10 mouse cellular contexts compared by ENCODE assay signal in the genomic region with DNA sequence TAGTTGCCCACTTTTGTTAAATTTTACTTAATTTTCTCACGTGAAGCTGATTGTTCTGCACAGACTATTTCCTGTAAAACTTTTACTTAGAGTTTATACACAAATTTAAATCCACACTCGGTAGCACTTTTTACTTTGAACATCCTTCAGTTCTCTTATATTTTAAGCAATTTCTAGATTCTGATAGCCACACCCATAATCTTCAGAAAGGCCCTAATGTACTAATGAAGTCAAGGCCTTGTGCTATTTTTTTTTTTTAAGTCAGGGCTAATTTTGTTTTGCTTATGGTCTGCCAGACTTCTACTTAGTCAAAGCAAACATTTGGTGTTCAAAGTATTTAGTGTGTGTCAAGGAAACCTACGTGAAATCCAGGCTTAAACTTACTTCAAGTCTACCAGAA. TPM values are rescaled to one million over a fixed set of nuclear protein-coding genes. Genes with fewer than 3 reads are reported as not detected.
DNase-seq lines count a peak whose midpoint lies in the region; ATAC-seq and TF ChIP-seq lines count a peak whose summit lies in the region.
"Had no signal": no experiment of that assay in that cellular context is flagged by ENCODE, and none has a peak within 500 bp of the region (broad histone marks: within the 10 kb centered on the region; RNA-seq: fewer than 3 reads in every experiment).

No protein-coding gene starts in this region.

- 66% methylated on average over 3 of the region's 3 CpGs for WGBS in heart, embryonic 10.5 days
- WGBS in liver, embryonic 14.5 days (ENCODE audit: insufficient replicate concordance): 66% methylated on average over 3 of the region's 3 CpGs
- WGBS in liver, embryonic 11.5 days: 70% methylated on average over 3 of the region's 3 CpGs
- 59% methylated on average over 3 of the region's 3 CpGs for WGBS in midbrain, embryonic 12.5 days

- peak overlapping the region; percentile 96 for H3K27ac ChIP-seq in heart, embryonic 10.5 days
- H3K27ac ChIP-seq in liver, embryonic 14.5 days: no peak overlapping the region
- no peak overlapping the region; the same call in 1 of the 2 replicates for H3K27ac ChIP-seq in liver, embryonic 11.5 days (ENCODE audit: low read depth, low read length)
- peak overlapping the region; percentile 93 for H3K27ac ChIP-seq in midbrain, embryonic 12.5 days (replicated peaks)

- no peaks in the 10 kb centered on the region for H3K36me3 ChIP-seq in heart, embryonic 10.5 days
- no peaks in the 10 kb centered on the region for H3K36me3 ChIP-seq in liver, embryonic 14.5 days (replicated peaks; ENCODE audit: control insufficient read depth, insufficient read depth, low read depth)
- no peaks in the 10 kb centered on the region for H3K36me3 ChIP-seq in liver, embryonic 11.5 days (ENCODE audit: control insufficient read depth, insufficient read depth, low read length)
- no peaks in the 10 kb centered on the region for H3K36me3 ChIP-seq in midbrain, embryonic 12.5 days

- no peak overlapping the region for H3K9ac ChIP-seq in liver, embryonic 14.5 days (replicated peaks)
- no peak overlapping the region for H3K9ac ChIP-seq in liver, embryonic 11.5 days (ENCODE audit: low read depth, low read length)
- no peak overlapping the region for H3K9ac ChIP-seq in midbrain, embryonic 12.5 days (replicated peaks)

- no peak for ATAC-seq in liver, embryonic 14.5 days (ENCODE audit: insufficient read depth)
- no peak for ATAC-seq in liver, embryonic 11.5 days (replicated peaks; ENCODE audit: low FRiP score)
- no peak for ATAC-seq in midbrain, embryonic 12.5 days (ENCODE audit: low FRiP score, low read depth)

- no peaks in the 10 kb centered on the region for H3K9me3 ChIP-seq in heart, embryonic 10.5 days
- no peaks in the 10 kb centered on the region for H3K9me3 ChIP-seq in liver, embryonic 14.5 days (ENCODE audit: control insufficient read depth, low read length)
- no peaks in the 10 kb centered on the region for H3K9me3 ChIP-seq in liver, embryonic 11.5 days (ENCODE audit: control insufficient read depth, low read length)
- H3K9me3 ChIP-seq in midbrain, embryonic 12.5 days: no peaks in the 10 kb centered on the region

- no peaks in the 10 kb centered on the region for H3K4me1 ChIP-seq in heart, embryonic 10.5 days
- H3K4me1 ChIP-seq in liver, embryonic 14.5 days (replicated peaks; ENCODE audit: control insufficient read depth in 2 of 2, insufficient read depth in 2 of 2, low read length in 1 of 2): peaks cover 3% of the 10 kb centered on the region in 2 experiments; a peak in 2 of 4 replicates
- no peaks in the 10 kb centered on the region for H3K4me1 ChIP-seq in liver, embryonic 11.5 days (replicated peaks; ENCODE audit: control insufficient read depth, insufficient read depth, low read length)
- peaks cover 9% of the 10 kb centered on the region; the same call in 1 of the 2 replicates for H3K4me1 ChIP-seq in midbrain, embryonic 12.5 days

- H3K4me3 ChIP-seq in heart, embryonic 10.5 days: no peak overlapping the region
- H3K4me3 ChIP-seq in liver, embryonic 14.5 days (ENCODE audit: insufficient read depth in 1 of 2, low read depth in 2 of 2, low read length in 2 of 2): no peak overlapping the region
- H3K4me3 ChIP-seq in liver, embryonic 11.5 days (ENCODE audit: low read depth, low read length): no peak overlapping the region
- no peak overlapping the region for H3K4me3 ChIP-seq in midbrain, embryonic 12.5 days

- TF ChIP-seq CTCF in liver, embryonic 14.5 days (IDR thresholded peaks at IDR 0.05; ENCODE audit: low read depth): no peak

- no peaks in the 10 kb centered on the region for H3K27me3 ChIP-seq in heart, embryonic 10.5 days (ENCODE audit: insufficient read depth, poor library complexity, severe bottlenecking)
- H3K27me3 ChIP-seq in liver, embryonic 14.5 days (ENCODE audit: control insufficient read depth, insufficient read depth, low read length): no peaks in the 10 kb centered on the region
- H3K27me3 ChIP-seq in liver, embryonic 11.5 days (replicated peaks; ENCODE audit: control insufficient read depth, insufficient read depth, low read length): no peaks in the 10 kb centered on the region
- H3K27me3 ChIP-seq in midbrain, embryonic 12.5 days: no peaks in the 10 kb centered on the region
- H3K27me3 ChIP-seq: CH12.LX had no signal

- no peak for TF ChIP-seq EP300 in liver, embryonic 14.5 days (IDR thresholded peaks at IDR 0.05; ENCODE audit: low read depth)

- H3K4me2 ChIP-seq in liver, embryonic 14.5 days (ENCODE audit: low read depth): peak overlapping the region; percentile 66; the same call in 1 of the 2 replicates
- no peak overlapping the region for H3K4me2 ChIP-seq in liver, embryonic 11.5 days
- no peak overlapping the region for H3K4me2 ChIP-seq in midbrain, embryonic 12.5 days (replicated peaks)

- no peak for DNase-seq in heart, embryonic 10.5 days (ENCODE audit: low spot score)
- DNase-seq in heart, postnatal 4 days: no peak
- no peak for DNase-seq in liver, embryonic 14.5 days (ENCODE audit: low read depth in 3 of 3, low spot score in 3 of 3)
- DNase-seq in liver, embryonic 11.5 days (ENCODE audit: low spot score): no peak
- peak; percentile 2 for DNase-seq in MEL-GATA-1-ER (ENCODE audit: extremely low read depth, low read depth)
- DNase-seq in ovary, postnatal 10 days (ENCODE audit: low spot score): no peak
- no peak for DNase-seq in layer of hippocampus, adult 8-10 months (ENCODE audit: low spot score in 2 of 2)
- DNase-seq: right cerebral cortex, postnatal 14 days had no signal

RNA-seq across cellular contexts. Expression of a gene that starts 1.7 kb away (rescaled TPM):
- polyA plus RNA-seq in heart, embryonic 10.5 days (2016; fragmentation: Nextera tagmentation; extraction: Ambion mirVana): 32.5 and 39.5 TPM in 2 replicates
- 100 to 1,000 TPM; 102 to 105 TPM for total RNA-seq in heart, postnatal 4 days (2021)
- 0.23 and 0.40 TPM in 2 replicates for polyA plus RNA-seq in liver, embryonic 14.5 days (2012; rRNA removed)
- 2.2 and 2.8 TPM in 2 replicates for polyA plus RNA-seq in liver, embryonic 14.5 days (2014; fragmentation: Nextera tagmentation; extraction: Ambion mirVana)
- 6.6 and 7.6 TPM in 2 replicates for polyA plus RNA-seq in liver, embryonic 11.5 days (2014; fragmentation: Nextera tagmentation; extraction: Ambion mirVana)
- polyA plus RNA-seq in midbrain, embryonic 12.5 days (2016; fragmentation: Nextera tagmentation; extraction: Ambion mirVana): 76.8 and 80.8 TPM in 2 replicates
- 100 to 1,000 TPM; 253 to 310 (median 284) TPM for total RNA-seq in layer of hippocampus, adult 8-10 months (2022)

Comparison
In these comparisons a context has a peak if more than half of its experiments do, and no peak if none do; other contexts are left out.
1. H3K27ac ChIP-seq: peak in heart, embryonic 10.5 days (single experiment) and midbrain, embryonic 12.5 days (single experiment); none in liver, embryonic 14.5 days (single experiment) and liver, embryonic 11.5 days (single experiment).